Mouse (Mus musculus) bone marrow macrophage, adult 2 months (primary cell): ENCODE data around the gene Hip1r.

Experiments used
- CTCF ChIP-seq: IDR thresholded peaks from 2 replicates; pipeline ENCODE4 v1.5.1; 2012; ENCODE audit warnings: low read depth, mild to moderate bottlenecking, low read length, moderate library complexity
- POLR2A ChIP-seq: IDR thresholded peaks from 2 replicates; pipeline ENCODE4 v1.6.1; 2012; ENCODE audit warnings: mild to moderate bottlenecking, low read depth, low read length, borderline replicate concordance

GRCm38 (mm10) chr5:124041097-124041496, 67.7 kb downstream of the Hip1r start:
- no peak for TF ChIP-seq POLR2A
- no peak for TF ChIP-seq CTCF
